Mouse (Mus musculus) liver, adult (tissue): ENCODE measurements around the gene Cenpm.

Experiments used
- GATA4 ChIP-seq: IDR thresholded peaks from 2 replicates; pipeline ENCODE4 v1.6.1; 2014; ENCODE audit warnings: mild to moderate bottlenecking, low read length; ENCODE audit not compliant: insufficient replicate concordance

Gene Cenpm

GRCm38 (mm10) chr15:82192617-82193016 lies 51.9 kb downstream of the Cenpm start:
- no peak for TF ChIP-seq GATA4

DNA sequence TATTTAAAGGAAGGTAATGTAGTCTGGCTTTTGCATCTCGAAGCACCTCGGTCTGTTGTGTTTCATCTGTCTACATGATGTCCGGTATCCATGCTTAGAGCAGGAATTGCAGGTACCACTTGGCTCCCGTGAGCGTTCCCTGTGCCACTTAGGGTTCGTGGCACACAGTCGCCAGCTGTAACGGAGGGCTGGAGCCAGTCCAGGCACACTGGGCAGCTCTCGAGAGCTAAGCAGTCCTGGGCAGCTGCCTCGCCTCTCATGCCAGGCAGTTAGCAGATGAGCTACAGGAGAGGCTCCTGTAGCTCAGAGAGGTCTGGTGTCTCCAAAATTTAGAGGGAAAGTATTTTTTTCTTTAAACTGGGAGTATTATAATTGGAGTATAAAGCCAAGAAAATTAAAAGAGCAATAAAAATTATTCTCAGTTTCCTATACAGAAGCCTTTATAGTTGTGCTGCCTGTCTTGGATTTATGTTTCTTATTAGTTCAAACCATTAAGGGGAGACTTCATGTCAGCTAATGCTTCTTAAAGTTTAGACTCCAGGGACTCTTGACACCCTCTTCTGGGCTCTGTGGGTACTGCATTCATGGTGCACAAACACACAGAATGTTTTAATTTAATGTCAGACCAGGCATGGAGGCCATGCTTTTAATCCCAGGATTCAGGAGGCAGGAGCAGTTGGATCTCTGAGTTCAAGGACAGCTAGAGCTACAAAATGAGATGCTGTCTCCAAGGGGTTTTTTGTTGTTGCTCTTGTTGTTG lies 55.9 kb downstream of the Cenpm start:
- TF ChIP-seq GATA4, result no peak

DNA sequence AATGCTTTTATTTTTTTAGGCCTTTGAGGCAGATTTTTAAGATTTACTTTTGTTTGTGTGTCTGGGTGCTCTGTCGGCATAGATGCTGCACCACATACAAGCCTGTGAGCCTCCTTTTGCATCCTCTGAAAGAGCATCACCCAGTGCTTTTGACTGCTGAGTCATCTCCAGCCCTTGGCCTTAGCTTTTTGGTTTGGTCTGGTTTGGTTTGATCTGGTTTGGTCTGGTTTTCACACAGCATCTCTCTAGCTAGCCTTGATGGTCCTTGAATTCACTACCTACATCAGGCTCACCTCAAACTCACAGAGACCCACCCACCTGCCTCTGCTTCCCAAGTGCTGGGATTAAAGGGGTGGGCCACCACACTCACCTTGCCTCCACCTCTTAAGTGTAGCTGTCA lies 56.6 kb downstream of the Cenpm start:
- TF ChIP-seq GATA4, result no peak

DNA sequence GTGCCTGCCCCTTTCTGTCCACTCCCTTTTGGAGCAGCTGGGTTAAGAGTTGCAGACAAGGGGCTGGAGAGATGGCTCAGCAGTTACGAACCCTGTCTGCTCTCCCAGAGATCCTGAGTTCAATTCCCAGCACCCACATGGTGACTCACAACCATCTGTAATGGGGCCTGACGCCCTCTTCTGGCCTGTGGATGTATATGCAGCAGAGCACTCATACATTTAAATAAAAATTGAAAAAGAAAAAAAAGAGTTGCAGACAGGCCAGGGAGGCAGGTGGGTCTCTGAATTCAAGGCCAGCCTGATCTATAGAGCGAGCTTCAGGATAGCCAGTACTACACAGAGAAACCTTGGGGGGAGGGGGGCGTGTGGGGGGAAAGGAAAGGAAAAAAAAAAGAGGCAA lies 57.1 kb downstream of the Cenpm start:
- no peak for TF ChIP-seq GATA4

- no peak for TF ChIP-seq GATA4
Observed at GRCm38 (mm10) chr15:82186931-82187330, 57.6 kb downstream of the Cenpm start.

DNA sequence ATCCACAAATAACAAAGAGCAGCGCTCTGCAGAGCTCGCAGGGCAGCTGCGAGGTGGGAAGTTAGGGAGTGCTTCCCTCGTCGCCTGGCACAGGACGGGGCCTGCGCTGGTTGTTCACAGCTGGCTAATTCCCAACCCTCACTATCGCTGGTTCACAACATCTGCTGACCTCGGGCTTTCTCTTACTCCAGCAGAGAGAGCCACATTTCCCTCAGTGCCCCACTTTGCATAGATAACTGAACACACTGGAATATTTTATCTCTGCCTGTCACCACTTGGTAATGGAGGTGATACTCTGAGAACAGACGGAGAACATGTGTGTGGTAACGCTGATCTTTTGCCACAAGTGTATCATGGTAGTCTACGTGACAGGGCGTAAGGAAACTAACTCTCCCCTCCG lies 58.4 kb downstream of the Cenpm start:
- TF ChIP-seq GATA4, result no peak

DNA sequence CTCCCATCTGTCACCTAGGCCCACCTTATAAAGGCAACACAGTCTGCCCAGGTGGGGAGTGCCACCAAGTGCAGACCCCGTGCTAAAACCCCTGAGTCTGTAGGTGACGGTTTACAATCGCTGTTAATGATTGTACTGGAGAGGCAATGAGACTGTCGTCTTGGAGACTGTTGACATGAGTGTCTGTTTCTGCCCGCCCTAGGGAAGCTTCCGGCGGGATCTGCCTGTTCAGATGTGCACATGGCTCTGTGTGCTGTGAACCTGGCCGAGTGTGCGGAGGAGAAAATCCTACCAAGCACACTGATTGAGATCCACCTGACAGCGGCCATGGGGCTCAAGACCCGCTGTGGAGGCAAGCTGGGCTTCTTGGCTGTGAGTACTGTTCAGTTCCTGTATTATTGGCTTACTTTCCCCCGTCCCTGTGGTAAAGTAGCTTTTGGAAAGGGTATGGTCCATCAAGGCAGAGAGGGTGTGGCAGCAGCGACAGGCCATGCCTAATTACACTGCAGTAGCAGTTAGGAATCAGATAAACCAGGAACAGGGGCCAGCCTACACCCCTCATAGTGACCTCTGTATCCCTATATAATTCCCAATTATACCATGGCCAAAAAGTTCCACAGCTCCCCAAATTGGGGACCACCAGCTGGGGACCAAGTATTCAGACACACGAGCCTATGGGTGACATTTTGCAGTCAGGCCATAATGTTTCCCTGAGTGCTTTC lies 59.3 kb downstream of the Cenpm start:
- no peak for TF ChIP-seq GATA4

DNA sequence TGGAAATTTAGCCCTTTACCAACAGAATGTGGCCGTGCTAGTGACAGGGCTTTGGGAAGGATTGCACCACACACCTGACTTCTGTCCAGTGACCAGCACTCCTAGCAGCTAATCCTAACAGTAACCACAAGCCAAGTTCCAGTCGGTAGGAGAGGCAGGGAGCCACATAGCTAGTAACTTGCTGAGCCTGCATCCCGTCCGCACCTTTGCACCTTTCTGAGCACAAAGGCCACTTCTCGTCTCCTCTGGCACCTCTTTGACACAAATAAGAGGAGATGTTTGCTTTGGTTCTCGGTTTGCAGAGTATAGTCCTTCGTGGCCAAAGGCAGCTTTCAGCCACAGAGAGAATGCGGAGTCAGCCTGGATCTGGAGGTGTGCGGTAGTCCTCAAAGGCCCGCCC lies 59.9 kb downstream of the Cenpm start:
- no peak; the same call in 1 of the 2 replicates for TF ChIP-seq GATA4

DNA sequence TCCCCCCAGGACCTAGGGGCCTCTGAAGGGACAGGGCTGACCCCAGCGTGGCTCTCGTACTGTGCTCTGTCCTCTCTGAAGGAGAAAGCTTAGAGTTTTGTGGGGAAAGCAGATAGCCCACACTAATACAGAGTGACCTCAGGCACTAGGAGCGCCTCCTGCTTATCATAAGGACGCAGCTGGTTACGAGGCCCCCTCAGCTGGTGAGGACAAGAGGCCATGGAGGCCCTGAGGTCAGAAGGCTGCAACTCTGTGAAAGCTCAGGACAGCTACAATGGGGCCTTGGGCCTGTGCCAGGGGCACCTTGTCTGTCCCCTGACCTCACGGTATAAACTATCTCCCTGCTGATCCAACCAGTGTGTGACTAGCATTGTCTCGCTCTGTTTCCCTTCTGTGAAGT lies 60.4 kb downstream of the Cenpm start:
- no peak for TF ChIP-seq GATA4
